Mouse (Mus musculus): Measurements from ENCODE around the gene Hist1h2ae. TPM values are rescaled to one million over a fixed set of nuclear protein-coding genes. Genes with fewer than 3 reads are reported as not detected.
A peak's percentile ranks its signal among the peaks of the same experiment; 100 is the strongest.

The Hist1h2ae gene
- 65.4 and 105 TPM in 2 replicates for polyA plus RNA-seq (2014; fragmentation: Nextera tagmentation; extraction: Ambion mirVana)

GRCm38 (mm10) chr13:23571022-23571503 lies at the start of gene Hist1h2ae, which contains the start of gene Hist1h2bg:
TSS of gene Hist1h2ae (minus strand) at chr13:23571220.
TSS of gene Hist1h2bg (plus strand) at chr13:23571396.
- Histone ChIP-seq H3K9ac (ENCODE audit: low read length) (peak within 1 kb of the TSS; percentile 84), H3K4me2 (ENCODE audit: low read length) (peak within 1 kb of the TSS; percentile 83), H3K27ac (ENCODE audit: low read depth, low read length) (peak within 1 kb of the TSS; percentile 93), H3K27me3 (replicated peaks; ENCODE audit: control insufficient read depth, insufficient read depth, low read length) (no peaks in the 10 kb centered on the region), H3K9me3 (replicated peaks; ENCODE audit: control insufficient read depth, low read length) (no peaks in the 10 kb centered on the region), H3K4me3 (ENCODE audit: low read depth, low read length) (peak within 1 kb of the TSS; percentile 46), H3K4me1 (ENCODE audit: control insufficient read depth, insufficient read depth, low read length) (peaks cover 17% of the 10 kb centered on the region), H3K36me3 (ENCODE audit: control insufficient read depth, insufficient read depth, low read length) (no peaks in the 10 kb centered on the region)
- DNase-seq (ENCODE audit: low spot score) (peak; percentile 99), ATAC-seq (peak; percentile 90)
- under 1% methylated on average over 18 of the region's 18 CpGs for WGBS

GRCm38 (mm10) chr13:23620056-23620732 lies 49.2 kb upstream of the Hist1h2ae start:
- no peaks in the 10 kb centered on the region for H3K36me3 ChIP-seq (ENCODE audit: control insufficient read depth, insufficient read depth, low read length)
- peak overlapping the region; percentile 81 for H3K27ac ChIP-seq (ENCODE audit: low read depth, low read length)

GRCm38 (mm10) chr13:23611638-23612037 lies 40.6 kb upstream of the Hist1h2ae start:
- no peaks in the 10 kb centered on the region for H3K27me3 ChIP-seq (replicated peaks; ENCODE audit: control insufficient read depth, insufficient read depth, low read length)
- no peaks in the 10 kb centered on the region for H3K36me3 ChIP-seq (ENCODE audit: control insufficient read depth, insufficient read depth, low read length)
- H3K27ac ChIP-seq (ENCODE audit: low read depth, low read length), result no peak overlapping the region
- H3K4me3 ChIP-seq (ENCODE audit: low read depth, low read length), result no peak overlapping the region
- ATAC-seq, result no peak
- no peak for DNase-seq (ENCODE audit: low spot score)
- H3K9ac ChIP-seq (ENCODE audit: low read length), result no peak overlapping the region
- H3K9me3 ChIP-seq (replicated peaks; ENCODE audit: control insufficient read depth, low read length), result no peaks in the 10 kb centered on the region
- H3K4me1 ChIP-seq (ENCODE audit: control insufficient read depth, insufficient read depth, low read length), result no peaks in the 10 kb centered on the region
- no peak overlapping the region for H3K4me2 ChIP-seq (ENCODE audit: low read length)
- WGBS, result 91% methylated on average over 3 of the region's 3 CpGs

More at GRCm38 (mm10) chr13:23620056-23620732, 49.2 kb upstream of the Hist1h2ae start:
- Histone ChIP-seq H3K9ac (ENCODE audit: low read length) (peak overlapping the region; percentile 48), H3K4me2 (ENCODE audit: low read length) (peak overlapping the region; percentile 98), H3K9me3 (replicated peaks; ENCODE audit: control insufficient read depth, low read length) (no peaks in the 10 kb centered on the region), H3K4me3 (ENCODE audit: low read depth, low read length) (peak overlapping the region; percentile 60), H3K4me1 (ENCODE audit: control insufficient read depth, insufficient read depth, low read length) (peaks cover 10% of the 10 kb centered on the region), H3K27me3 (replicated peaks; ENCODE audit: control insufficient read depth, insufficient read depth, low read length) (no peaks in the 10 kb centered on the region)
- ATAC-seq (no peak), DNase-seq (ENCODE audit: low spot score) (no peak)
- 44% methylated on average over 12 of the region's 12 CpGs for WGBS

GRCm38 (mm10) chr13:23610393-23610792 lies 39.4 kb upstream of the Hist1h2ae start:
- DNase-seq (ENCODE audit: low spot score), result no peak
- no peaks in the 10 kb centered on the region for H3K27me3 ChIP-seq (replicated peaks; ENCODE audit: control insufficient read depth, insufficient read depth, low read length)
- no peak for ATAC-seq

GRCm38 (mm10) chr13:23609844-23610243 lies 38.8 kb upstream of the Hist1h2ae start:
- Histone ChIP-seq H3K4me1 (ENCODE audit: control insufficient read depth, insufficient read depth, low read length) (no peaks in the 10 kb centered on the region), H3K4me2 (ENCODE audit: low read length) (no peak overlapping the region), H3K9me3 (replicated peaks; ENCODE audit: control insufficient read depth, low read length) (no peaks in the 10 kb centered on the region), H3K27ac (ENCODE audit: low read depth, low read length) (no peak overlapping the region), H3K27me3 (replicated peaks; ENCODE audit: control insufficient read depth, insufficient read depth, low read length) (no peaks in the 10 kb centered on the region), H3K4me3 (ENCODE audit: low read depth, low read length) (no peak overlapping the region), H3K36me3 (ENCODE audit: control insufficient read depth, insufficient read depth, low read length) (no peaks in the 10 kb centered on the region), H3K9ac (ENCODE audit: low read length) (no peak overlapping the region)
- ATAC-seq (no peak), DNase-seq (ENCODE audit: low spot score) (no peak)

More at GRCm38 (mm10) chr13:23610393-23610792, 39.4 kb upstream of the Hist1h2ae start:
- Histone ChIP-seq H3K4me2 (ENCODE audit: low read length) (no peak overlapping the region), H3K27ac (ENCODE audit: low read depth, low read length) (no peak overlapping the region), H3K9me3 (replicated peaks; ENCODE audit: control insufficient read depth, low read length) (no peaks in the 10 kb centered on the region), H3K4me1 (ENCODE audit: control insufficient read depth, insufficient read depth, low read length) (no peaks in the 10 kb centered on the region), H3K4me3 (ENCODE audit: low read depth, low read length) (no peak overlapping the region), H3K36me3 (ENCODE audit: control insufficient read depth, insufficient read depth, low read length) (no peaks in the 10 kb centered on the region), H3K9ac (ENCODE audit: low read length) (no peak overlapping the region)
- 77% methylated on average over 2 of the region's 2 CpGs for WGBS

GRCm38 (mm10) chr13:23609209-23609608 lies 38.2 kb upstream of the Hist1h2ae start:
- DNase-seq (ENCODE audit: low spot score), result no peak
- Histone ChIP-seq H3K4me1 (ENCODE audit: control insufficient read depth, insufficient read depth, low read length) (no peaks in the 10 kb centered on the region), H3K27me3 (replicated peaks; ENCODE audit: control insufficient read depth, insufficient read depth, low read length) (no peaks in the 10 kb centered on the region), H3K27ac (ENCODE audit: low read depth, low read length) (no peak overlapping the region), H3K9me3 (replicated peaks; ENCODE audit: control insufficient read depth, low read length) (no peaks in the 10 kb centered on the region), H3K9ac (ENCODE audit: low read length) (no peak overlapping the region), H3K4me2 (ENCODE audit: low read length) (no peak overlapping the region), H3K36me3 (ENCODE audit: control insufficient read depth, insufficient read depth, low read length) (no peaks in the 10 kb centered on the region), H3K4me3 (ENCODE audit: low read depth, low read length) (no peak overlapping the region)
- ATAC-seq, result no peak
- 88% methylated on average over 4 of the region's 4 CpGs for WGBS

- H3K9me3 ChIP-seq (replicated peaks; ENCODE audit: control insufficient read depth, low read length), result no peaks in the 10 kb centered on the region
- no peak overlapping the region for H3K4me3 ChIP-seq (ENCODE audit: low read depth, low read length)
- H3K27ac ChIP-seq (ENCODE audit: low read depth, low read length), result no peak overlapping the region
- H3K4me1 ChIP-seq (ENCODE audit: control insufficient read depth, insufficient read depth, low read length), result no peaks in the 10 kb centered on the region
- DNase-seq (ENCODE audit: low spot score), result no peak
- no peaks in the 10 kb centered on the region for H3K27me3 ChIP-seq (replicated peaks; ENCODE audit: control insufficient read depth, insufficient read depth, low read length)
- H3K9ac ChIP-seq (ENCODE audit: low read length), result no peak overlapping the region
- H3K36me3 ChIP-seq (ENCODE audit: control insufficient read depth, insufficient read depth, low read length), result no peaks in the 10 kb centered on the region
- 88% methylated on average over 3 of the region's 3 CpGs for WGBS
- H3K4me2 ChIP-seq (ENCODE audit: low read length), result no peak overlapping the region
- ATAC-seq, result no peak
Measured at GRCm38 (mm10) chr13:23605052-23605451, 34.0 kb upstream of the Hist1h2ae start.

- ATAC-seq (no peak), DNase-seq (ENCODE audit: low spot score) (no peak)
- H3K4me1 ChIP-seq (ENCODE audit: control insufficient read depth, insufficient read depth, low read length), result no peaks in the 10 kb centered on the region
- H3K27ac ChIP-seq (ENCODE audit: low read depth, low read length), result no peak overlapping the region
- no peaks in the 10 kb centered on the region for H3K9me3 ChIP-seq (replicated peaks; ENCODE audit: control insufficient read depth, low read length)
- H3K4me3 ChIP-seq (ENCODE audit: low read depth, low read length), result no peak overlapping the region
- H3K9ac ChIP-seq (ENCODE audit: low read length), result no peak overlapping the region
- 97% methylated on average over 3 of the region's 3 CpGs for WGBS
- no peaks in the 10 kb centered on the region for H3K27me3 ChIP-seq (replicated peaks; ENCODE audit: control insufficient read depth, insufficient read depth, low read length)
- no peaks in the 10 kb centered on the region for H3K36me3 ChIP-seq (ENCODE audit: control insufficient read depth, insufficient read depth, low read length)
- no peak overlapping the region for H3K4me2 ChIP-seq (ENCODE audit: low read length)
Measured at GRCm38 (mm10) chr13:23604452-23604851, 33.4 kb upstream of the Hist1h2ae start.

GRCm38 (mm10) chr13:23603182-23603699 lies 32.2 kb upstream of the Hist1h2ae start:
- DNase-seq (ENCODE audit: low spot score) (no peak), ATAC-seq (no peak)
- Histone ChIP-seq H3K9me3 (replicated peaks; ENCODE audit: control insufficient read depth, low read length) (no peaks in the 10 kb centered on the region), H3K27ac (ENCODE audit: low read depth, low read length) (no peak overlapping the region), H3K4me2 (ENCODE audit: low read length) (no peak overlapping the region), H3K27me3 (replicated peaks; ENCODE audit: control insufficient read depth, insufficient read depth, low read length) (no peaks in the 10 kb centered on the region), H3K4me3 (ENCODE audit: low read depth, low read length) (no peak overlapping the region), H3K9ac (ENCODE audit: low read length) (no peak overlapping the region), H3K4me1 (ENCODE audit: control insufficient read depth, insufficient read depth, low read length) (no peaks in the 10 kb centered on the region), H3K36me3 (ENCODE audit: control insufficient read depth, insufficient read depth, low read length) (no peaks in the 10 kb centered on the region)
- WGBS, result 90% methylated on average over 7 of the region's 7 CpGs

All from forebrain, embryonic 14.5 days (tissue).